Mouse (Mus musculus): ENCODE measurements at regions not wholly inside any gene's neighbourhood (a gene's known extent, or its start where the extent isn't known, plus 50 kb on each side); places are given as distances from the start of the nearest gene placed in this dataset.
"Not testable (repeated sequence)": the region's sequence is repeated elsewhere in the genome, so short reads cannot be mapped to it uniquely, and the experiment has no call there.

GRCm38 (mm10) chr6:7753895-7754294 is 60.8 kb upstream of the Asns start:
- H3K36me3 ChIP-seq (ENCODE audit: control insufficient read depth, insufficient read depth, low read length) = no peaks in the 10 kb centered on the region
- no peaks in the 10 kb centered on the region for H3K9me3 ChIP-seq (ENCODE audit: control insufficient read depth, low read length)
- no peak overlapping the region for H3K4me3 ChIP-seq (ENCODE audit: low read depth, low read length)
- no peak overlapping the region for H3K4me2 ChIP-seq (ENCODE audit: low read depth, low read length)
- no peaks in the 10 kb centered on the region for H3K27me3 ChIP-seq (ENCODE audit: control insufficient read depth, insufficient read depth, low read length)
- no peak for ATAC-seq (ENCODE audit: low read depth)
- 90% methylated on average over 2 of the region's 2 CpGs for WGBS
- H3K4me1 ChIP-seq (ENCODE audit: control insufficient read depth, insufficient read depth, low read length) = no peaks in the 10 kb centered on the region
- H3K9ac ChIP-seq (replicated peaks; ENCODE audit: low read depth, low read length) = no peak overlapping the region
- H3K27ac ChIP-seq (ENCODE audit: low read depth, low read length) = no peak overlapping the region

GRCm38 (mm10) chr6:7752885-7753611 is 60.0 kb upstream of the Asns start:
- no peak for ATAC-seq (ENCODE audit: low read depth)
- H3K36me3 ChIP-seq (ENCODE audit: control insufficient read depth, insufficient read depth, low read length) = no peaks in the 10 kb centered on the region
- no peaks in the 10 kb centered on the region for H3K27me3 ChIP-seq (ENCODE audit: control insufficient read depth, insufficient read depth, low read length)
- no peak overlapping the region for H3K4me2 ChIP-seq (ENCODE audit: low read depth, low read length)
- H3K4me3 ChIP-seq (ENCODE audit: low read depth, low read length) = no peak overlapping the region
- no peak overlapping the region for H3K27ac ChIP-seq (ENCODE audit: low read depth, low read length)
- no peak overlapping the region for H3K9ac ChIP-seq (replicated peaks; ENCODE audit: low read depth, low read length)
- no peaks in the 10 kb centered on the region for H3K4me1 ChIP-seq (ENCODE audit: control insufficient read depth, insufficient read depth, low read length)
- no peaks in the 10 kb centered on the region for H3K9me3 ChIP-seq (ENCODE audit: control insufficient read depth, low read length)
- WGBS = 61% methylated on average over 5 of the region's 5 CpGs

GRCm38 (mm10) chr6:7748536-7748935 is 55.5 kb upstream of the Asns start:
- H3K27ac ChIP-seq (ENCODE audit: low read depth, low read length) = no peak overlapping the region
- H3K9ac ChIP-seq (replicated peaks; ENCODE audit: low read depth, low read length) = no peak overlapping the region
- no peak overlapping the region for H3K4me3 ChIP-seq (ENCODE audit: low read depth, low read length)
- ATAC-seq (ENCODE audit: low read depth) = no peak
- no peaks in the 10 kb centered on the region for H3K4me1 ChIP-seq (ENCODE audit: control insufficient read depth, insufficient read depth, low read length)
- 85% methylated on average over 3 of the region's 3 CpGs for WGBS
- no peaks in the 10 kb centered on the region for H3K36me3 ChIP-seq (ENCODE audit: control insufficient read depth, insufficient read depth, low read length)
- no peaks in the 10 kb centered on the region for H3K9me3 ChIP-seq (ENCODE audit: control insufficient read depth, low read length)
- no peak overlapping the region for H3K4me2 ChIP-seq (ENCODE audit: low read depth, low read length)
- no peaks in the 10 kb centered on the region for H3K27me3 ChIP-seq (ENCODE audit: control insufficient read depth, insufficient read depth, low read length)

GRCm38 (mm10) chr6:7744257-7744656 is 51.2 kb upstream of the Asns start:
- ATAC-seq (ENCODE audit: low read depth); H3K4me2 ChIP-seq (ENCODE audit: low read depth, low read length); H3K4me1 ChIP-seq (ENCODE audit: control insufficient read depth, insufficient read depth, low read length); H3K27ac ChIP-seq (ENCODE audit: low read depth, low read length); H3K4me3 ChIP-seq (ENCODE audit: low read depth, low read length); H3K36me3 ChIP-seq (ENCODE audit: control insufficient read depth, insufficient read depth, low read length); H3K9me3 ChIP-seq (ENCODE audit: control insufficient read depth, low read length); H3K27me3 ChIP-seq (ENCODE audit: control insufficient read depth, insufficient read depth, low read length); H3K9ac ChIP-seq (replicated peaks; ENCODE audit: low read depth, low read length): not testable (repeated sequence)
- 69% methylated on average over 4 of the region's 4 CpGs for WGBS
